Mouse (Mus musculus): ENCODE measurements around the gene Runx1. TPM values are rescaled to one million over a fixed set of nuclear protein-coding genes. Genes with fewer than 3 reads are reported as not detected.

Gene Runx1
- polyA plus RNA-seq, 1 experiment from 2014 or later, result 4.2 TPM

DNA sequence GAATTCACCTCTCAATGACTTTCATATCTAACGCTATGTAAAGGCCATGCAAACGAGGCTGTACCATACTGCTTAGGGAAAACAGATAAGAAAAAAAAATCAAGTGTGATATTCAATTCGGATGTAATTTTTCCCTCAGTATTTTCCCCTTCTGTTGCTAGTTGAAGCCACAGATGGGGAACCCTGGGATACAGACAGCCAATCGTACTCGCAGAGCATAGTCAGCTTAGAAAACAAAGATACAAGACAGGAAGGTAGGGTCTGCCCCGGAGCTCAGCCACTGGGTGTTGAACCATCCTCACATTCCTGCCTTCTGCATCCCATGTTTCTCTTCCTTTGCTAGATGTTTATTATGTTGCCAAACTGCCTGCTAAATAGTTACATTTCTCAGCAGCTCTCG, 9.9 kb downstream of the Runx1 start:
- no peaks in the 10 kb centered on the region for H3K36me3 ChIP-seq (replicated peaks; ENCODE audit: control insufficient read depth, insufficient read depth, low read depth, low read length)
- no peak for ATAC-seq (replicated peaks; ENCODE audit: insufficient number of reproducible peaks, low FRiP score, low TSS enrichment, low read depth)
- no peaks in the 10 kb centered on the region; the same call in 1 of the 2 replicates for H3K27me3 ChIP-seq (ENCODE audit: control insufficient read depth, insufficient read depth, low read length)
- no peak overlapping the region for H3K27ac ChIP-seq (replicated peaks; ENCODE audit: low read depth, low read length)
- no peaks in the 10 kb centered on the region for H3K4me1 ChIP-seq (ENCODE audit: control insufficient read depth, insufficient read depth, low read length)
- DNase-seq (ENCODE audit: low spot score), result no peak
- no peaks in the 10 kb centered on the region for H3K9me3 ChIP-seq (replicated peaks; ENCODE audit: control insufficient read depth, low read length)
- no peak overlapping the region for H3K4me3 ChIP-seq (ENCODE audit: low read depth, low read length)
- 90% methylated on average over 7 of the region's 7 CpGs for WGBS
- no peak overlapping the region for H3K9ac ChIP-seq (replicated peaks; ENCODE audit: low read length)
- H3K4me2 ChIP-seq (ENCODE audit: low read depth, low read length), result no peak overlapping the region

DNA sequence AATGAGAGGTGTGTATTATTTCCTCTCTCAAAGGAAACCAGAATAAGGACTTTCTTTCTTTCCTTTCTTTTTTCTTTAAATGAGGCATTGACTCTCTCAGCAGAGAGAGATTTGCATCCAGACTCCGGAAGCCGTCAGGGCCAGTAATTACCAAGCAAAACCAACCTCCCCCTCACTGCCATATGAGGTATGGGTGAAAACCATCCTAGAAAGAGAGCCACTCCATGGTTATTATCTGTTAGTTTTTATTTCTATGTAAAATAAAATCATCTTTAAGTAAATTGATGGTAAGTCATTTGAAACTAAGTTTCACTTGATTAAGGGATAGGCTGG, 10.8 kb downstream of the Runx1 start:
- no peak for DNase-seq (ENCODE audit: low spot score)
- Histone ChIP-seq H3K4me1 (ENCODE audit: control insufficient read depth, insufficient read depth, low read length) (no peaks in the 10 kb centered on the region), H3K27ac (replicated peaks; ENCODE audit: low read depth, low read length) (no peak overlapping the region), H3K27me3 (ENCODE audit: control insufficient read depth, insufficient read depth, low read length) (no peaks in the 10 kb centered on the region; the same call in 1 of the 2 replicates), H3K4me3 (ENCODE audit: low read depth, low read length) (no peak overlapping the region), H3K9me3 (replicated peaks; ENCODE audit: control insufficient read depth, low read length) (no peaks in the 10 kb centered on the region), H3K4me2 (ENCODE audit: low read depth, low read length) (no peak overlapping the region), H3K9ac (replicated peaks; ENCODE audit: low read length) (no peak overlapping the region), H3K36me3 (replicated peaks; ENCODE audit: control insufficient read depth, insufficient read depth, low read depth, low read length) (no peaks in the 10 kb centered on the region)
- WGBS, result 73% methylated on average over 2 of the region's 2 CpGs
- no peak for ATAC-seq (replicated peaks; ENCODE audit: insufficient number of reproducible peaks, low FRiP score, low TSS enrichment, low read depth)

GRCm38 (mm10) chr16:92814366-92815194, 11.4 kb downstream of the Runx1 start:
- DNase-seq (ENCODE audit: low spot score) (no peak), ATAC-seq (replicated peaks; ENCODE audit: insufficient number of reproducible peaks, low FRiP score, low TSS enrichment, low read depth) (no peak)
- 75% methylated on average over 5 of the region's 5 CpGs for WGBS
- Histone ChIP-seq H3K4me1 (ENCODE audit: control insufficient read depth, insufficient read depth, low read length) (no peaks in the 10 kb centered on the region), H3K36me3 (replicated peaks; ENCODE audit: control insufficient read depth, insufficient read depth, low read depth, low read length) (no peaks in the 10 kb centered on the region), H3K27ac (replicated peaks; ENCODE audit: low read depth, low read length) (no peak overlapping the region), H3K4me2 (ENCODE audit: low read depth, low read length) (no peak overlapping the region), H3K27me3 (ENCODE audit: control insufficient read depth, insufficient read depth, low read length) (no peaks in the 10 kb centered on the region), H3K9ac (replicated peaks; ENCODE audit: low read length) (no peak overlapping the region), H3K4me3 (ENCODE audit: low read depth, low read length) (no peak overlapping the region), H3K9me3 (replicated peaks; ENCODE audit: control insufficient read depth, low read length) (no peaks in the 10 kb centered on the region)

DNA sequence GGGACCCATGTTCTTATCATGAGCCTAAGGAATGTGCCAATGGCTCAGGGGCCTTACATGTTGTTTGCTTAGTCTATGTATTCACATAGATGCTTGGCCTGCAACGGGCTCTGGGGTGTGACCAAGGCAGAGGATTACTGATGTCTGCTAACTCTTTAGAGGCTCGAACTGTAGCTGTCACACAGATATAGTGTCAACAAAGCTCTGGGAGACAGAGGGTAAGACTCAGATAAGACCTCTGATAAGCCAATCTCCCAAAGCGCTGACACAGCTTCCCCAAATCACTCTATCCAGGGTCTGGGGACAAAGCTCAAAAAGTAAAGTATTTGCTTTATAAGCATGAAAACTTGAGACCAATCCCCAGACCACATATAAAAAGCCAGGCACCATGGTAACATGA, 13.5 kb downstream of the Runx1 start:
- ATAC-seq (replicated peaks; ENCODE audit: insufficient number of reproducible peaks, low FRiP score, low TSS enrichment, low read depth), result no peak
- H3K4me2 ChIP-seq (ENCODE audit: low read depth, low read length), result no peak overlapping the region
- H3K27ac ChIP-seq (replicated peaks; ENCODE audit: low read depth, low read length), result no peak overlapping the region
- 78% methylated on average over 3 of the region's 3 CpGs for WGBS
- H3K36me3 ChIP-seq (replicated peaks; ENCODE audit: control insufficient read depth, insufficient read depth, low read depth, low read length), result no peaks in the 10 kb centered on the region
- no peaks in the 10 kb centered on the region for H3K27me3 ChIP-seq (ENCODE audit: control insufficient read depth, insufficient read depth, low read length)
- no peak for DNase-seq (ENCODE audit: low spot score)
- no peak overlapping the region for H3K4me3 ChIP-seq (ENCODE audit: low read depth, low read length)
- no peaks in the 10 kb centered on the region for H3K4me1 ChIP-seq (ENCODE audit: control insufficient read depth, insufficient read depth, low read length)
- no peaks in the 10 kb centered on the region for H3K9me3 ChIP-seq (replicated peaks; ENCODE audit: control insufficient read depth, low read length)
- H3K9ac ChIP-seq (replicated peaks; ENCODE audit: low read length), result no peak overlapping the region

- no peaks in the 10 kb centered on the region for H3K27me3 ChIP-seq (ENCODE audit: control insufficient read depth, insufficient read depth, low read length)
- H3K4me2 ChIP-seq (ENCODE audit: low read depth, low read length), result no peak overlapping the region
- no peak overlapping the region for H3K4me3 ChIP-seq (ENCODE audit: low read depth, low read length)
- ATAC-seq (replicated peaks; ENCODE audit: insufficient number of reproducible peaks, low FRiP score, low TSS enrichment, low read depth) (no peak), DNase-seq (ENCODE audit: low spot score) (no peak)
- no peak overlapping the region for H3K9ac ChIP-seq (replicated peaks; ENCODE audit: low read length)
- H3K27ac ChIP-seq (replicated peaks; ENCODE audit: low read depth, low read length), result no peak overlapping the region
- WGBS, result 84% methylated on average over 8 of the region's 8 CpGs
- no peaks in the 10 kb centered on the region for H3K36me3 ChIP-seq (replicated peaks; ENCODE audit: control insufficient read depth, insufficient read depth, low read depth, low read length)
- H3K4me1 ChIP-seq (ENCODE audit: control insufficient read depth, insufficient read depth, low read length), result no peaks in the 10 kb centered on the region
- no peaks in the 10 kb centered on the region for H3K9me3 ChIP-seq (replicated peaks; ENCODE audit: control insufficient read depth, low read length)
These were observed 15.2 kb downstream of the Runx1 start for GRCm38 (mm10) chr16:92810568-92811240.

DNA sequence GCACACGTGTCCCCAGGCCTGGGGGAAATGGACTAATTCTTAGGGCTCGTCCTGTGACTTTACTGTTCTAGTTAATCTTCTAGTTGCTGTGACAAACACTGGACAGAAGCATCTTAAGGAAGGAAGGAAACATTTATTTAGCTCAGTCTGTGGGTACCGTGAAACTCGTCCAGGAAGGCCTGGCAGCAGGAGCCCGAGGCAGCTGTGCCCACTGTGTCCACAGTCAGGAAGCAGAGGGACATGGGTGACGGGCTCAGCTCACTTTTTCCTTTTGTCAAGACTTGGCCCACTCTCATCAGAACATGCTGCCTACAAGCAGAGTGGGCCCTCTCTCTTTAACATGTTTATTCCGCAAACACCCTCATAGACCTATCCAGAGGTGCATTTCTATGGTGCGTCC, 18.2 kb downstream of the Runx1 start:
- H3K36me3 ChIP-seq (replicated peaks; ENCODE audit: control insufficient read depth, insufficient read depth, low read depth, low read length), result no peaks in the 10 kb centered on the region
- H3K4me3 ChIP-seq (ENCODE audit: low read depth, low read length), result no peak overlapping the region
- H3K4me2 ChIP-seq (ENCODE audit: low read depth, low read length), result no peak overlapping the region
- no peaks in the 10 kb centered on the region for H3K27me3 ChIP-seq (ENCODE audit: control insufficient read depth, insufficient read depth, low read length)
- no peak overlapping the region for H3K9ac ChIP-seq (replicated peaks; ENCODE audit: low read length)
- H3K4me1 ChIP-seq (ENCODE audit: control insufficient read depth, insufficient read depth, low read length), result no peaks in the 10 kb centered on the region
- ATAC-seq (replicated peaks; ENCODE audit: insufficient number of reproducible peaks, low FRiP score, low TSS enrichment, low read depth), result no peak
- 90% methylated on average over 8 of the region's 8 CpGs for WGBS
- no peaks in the 10 kb centered on the region for H3K9me3 ChIP-seq (replicated peaks; ENCODE audit: control insufficient read depth, low read length)
- H3K27ac ChIP-seq (replicated peaks; ENCODE audit: low read depth, low read length), result no peak overlapping the region
- DNase-seq (ENCODE audit: low spot score), result no peak

DNA sequence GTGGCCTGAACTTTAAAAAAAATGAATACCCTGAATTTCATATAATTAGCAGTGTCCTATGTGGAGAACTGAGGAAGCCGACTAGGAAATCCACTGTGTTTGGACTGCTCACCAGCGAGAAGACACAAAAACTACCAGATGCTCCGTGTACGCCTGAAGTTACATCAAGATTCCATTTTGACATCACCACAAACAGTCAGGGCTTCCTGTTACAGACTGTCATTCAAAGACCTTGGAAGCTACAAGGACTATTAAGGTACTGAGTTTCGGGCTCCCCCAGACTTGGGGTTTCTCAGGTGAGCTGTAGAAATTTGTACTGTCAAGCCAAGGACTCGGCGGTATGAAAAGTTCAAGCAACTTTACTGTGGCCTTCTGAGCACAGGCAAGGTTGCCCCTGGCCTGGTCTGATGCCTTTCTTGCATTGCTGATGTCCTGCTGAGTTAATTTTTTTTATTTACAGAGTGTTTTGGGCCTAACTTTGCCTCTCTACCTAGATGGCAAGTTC, 22.8 kb downstream of the Runx1 start:
- Histone ChIP-seq H3K36me3 (replicated peaks; ENCODE audit: control insufficient read depth, insufficient read depth, low read depth, low read length) (no peaks in the 10 kb centered on the region), H3K9me3 (replicated peaks; ENCODE audit: control insufficient read depth, low read length) (no peaks in the 10 kb centered on the region), H3K4me3 (ENCODE audit: low read depth, low read length) (no peak overlapping the region), H3K9ac (replicated peaks; ENCODE audit: low read length) (no peak overlapping the region), H3K4me1 (ENCODE audit: control insufficient read depth, insufficient read depth, low read length) (no peaks in the 10 kb centered on the region), H3K27ac (replicated peaks; ENCODE audit: low read depth, low read length) (no peak overlapping the region), H3K4me2 (ENCODE audit: low read depth, low read length) (no peak overlapping the region), H3K27me3 (ENCODE audit: control insufficient read depth, insufficient read depth, low read length) (no peaks in the 10 kb centered on the region)
- DNase-seq (ENCODE audit: low spot score) (no peak), ATAC-seq (replicated peaks; ENCODE audit: insufficient number of reproducible peaks, low FRiP score, low TSS enrichment, low read depth) (no peak)
- WGBS, result 91% methylated on average over 7 of the region's 7 CpGs

GRCm38 (mm10) chr16:92801567-92801966, 24.4 kb downstream of the Runx1 start:
- Histone ChIP-seq H3K4me2 (ENCODE audit: low read depth, low read length) (no peak overlapping the region), H3K27me3 (ENCODE audit: control insufficient read depth, insufficient read depth, low read length) (no peaks in the 10 kb centered on the region), H3K4me3 (ENCODE audit: low read depth, low read length) (no peak overlapping the region), H3K9me3 (replicated peaks; ENCODE audit: control insufficient read depth, low read length) (no peaks in the 10 kb centered on the region), H3K27ac (replicated peaks; ENCODE audit: low read depth, low read length) (no peak overlapping the region), H3K36me3 (replicated peaks; ENCODE audit: control insufficient read depth, insufficient read depth, low read depth, low read length) (no peaks in the 10 kb centered on the region), H3K9ac (replicated peaks; ENCODE audit: low read length) (no peak overlapping the region), H3K4me1 (ENCODE audit: control insufficient read depth, insufficient read depth, low read length) (no peaks in the 10 kb centered on the region)
- 77% methylated on average over 12 of the region's 12 CpGs for WGBS
- DNase-seq (ENCODE audit: low spot score) (no peak), ATAC-seq (replicated peaks; ENCODE audit: insufficient number of reproducible peaks, low FRiP score, low TSS enrichment, low read depth) (no peak)
